Mouse (Mus musculus) CH12.LX (cell line): ENCODE measurements at regions not wholly inside any gene's neighbourhood (a gene's known extent, or its start where the extent isn't known, plus 50 kb on each side); places are given as distances from the start of the nearest gene placed in this dataset.

Experiments
- DNase-seq: peaks from one replicate; pipeline ENCODE4 v3.0.0-alpha.2; 2013; ENCODE audit errors: extremely low read depth
- H3K27ac ChIP-seq: 2 replicates; pipeline ENCODE4 v1.5.1; 2012; ENCODE audit warnings: low read depth, mild to moderate bottlenecking, control low read depth, moderate library complexity; ENCODE audit not compliant: insufficient read depth
- H3K27me3 ChIP-seq: replicated peaks from 2 replicates; pipeline ENCODE3; 2012; ENCODE audit warnings: inconsistent platforms
- H3K36me3 ChIP-seq, 2 experiments: replicated peaks in 1 of 2; 2 replicates each; pipeline versions ENCODE3 to v1.6.1; 2012; ENCODE audit warnings: inconsistent platforms in 1 of 2, low read length in 1 of 2, mild to moderate bottlenecking in 1 of 2, mixed read lengths in 1 of 2, moderate library complexity in 1 of 2; ENCODE audit not compliant: control insufficient read depth in 1 of 2, insufficient read depth in 1 of 2
- H3K4me1 ChIP-seq, 2 experiments: 2 replicates each; pipeline ENCODE4 v1.6.1; 2012; ENCODE audit warnings: inconsistent platforms in 1 of 2, moderate library complexity in 1 of 2; ENCODE audit not compliant: insufficient read depth in 2 of 2, control insufficient read depth in 1 of 2
- H3K4me2 ChIP-seq: 2 replicates; pipeline ENCODE4 v1.6.1; 2012; ENCODE audit warnings: low read depth, mild to moderate bottlenecking, control low read depth; ENCODE audit not compliant: poor library complexity, insufficient read depth, severe bottlenecking
- H3K4me3 ChIP-seq, 3 experiments: fragments of 150-350 bp in 1 of 3; sonication (generic) in 1 of 3; replicated peaks in 1 of 3; 2 replicates each; pipeline versions ENCODE3 to v1.5.1; 2011 to 2012; ENCODE audit warnings: low read depth in 2 of 3, low read length in 2 of 3, mild to moderate bottlenecking in 2 of 3, moderate library complexity in 2 of 3, control low read depth in 1 of 3, improper control_type of control experiment in 1 of 3, inconsistent platforms in 1 of 3, mixed read lengths in 1 of 3; ENCODE audit not compliant: poor library complexity in 1 of 3
- H3K79me2 ChIP-seq: replicated peaks from 2 replicates; pipeline ENCODE4 v1.6.1; 2012; ENCODE audit warnings: mild to moderate bottlenecking, moderate library complexity; ENCODE audit not compliant: control insufficient read depth, poor library complexity, insufficient read depth, severe bottlenecking; ENCODE audit errors: extremely low read depth
- H3K9ac ChIP-seq: 2 replicates; pipeline ENCODE4 v1.6.1; 2012; ENCODE audit warnings: low read depth, mild to moderate bottlenecking, control low read depth, moderate library complexity; ENCODE audit not compliant: insufficient read depth
- H3K9me3 ChIP-seq: replicated peaks from 2 replicates; pipeline ENCODE3; 2012; ENCODE audit warnings: low read length, inconsistent platforms, mixed read lengths
- BHLHE40 ChIP-seq: IDR thresholded peaks from 2 replicates; pipeline ENCODE4 v1.6.1; 2011; ENCODE audit warnings: mild to moderate bottlenecking, low read depth, low read length, improper control_type of control experiment
- CTCF ChIP-seq, 2 experiments: IDR thresholded peaks in 1 of 2; conservative IDR thresholded peaks in 1 of 2; 2 replicates each; pipeline ENCODE4 v1.5.1; 2011 to 2012; ENCODE audit warnings: low read depth in 2 of 2, low read length in 2 of 2, improper control_type of control experiment in 1 of 2, inconsistent platforms in 1 of 2, mild to moderate bottlenecking in 1 of 2, moderate library complexity in 1 of 2
- ELF1 ChIP-seq: IDR thresholded peaks from 2 replicates; pipeline ENCODE4 v1.6.1; 2014; ENCODE audit warnings: low read depth, mild to moderate bottlenecking, inconsistent platforms, low read length, improper control_type of control experiment
- EP300 ChIP-seq: IDR thresholded peaks from 2 replicates; pipeline ENCODE4 v1.6.1; 2011; ENCODE audit warnings: low read length, improper control_type of control experiment
- GABPA ChIP-seq: IDR thresholded peaks from 2 replicates; pipeline ENCODE4 v1.6.1; 2012; ENCODE audit warnings: low read depth, low read length, improper control_type of control experiment, inconsistent platforms; ENCODE audit not compliant: insufficient replicate concordance
- HCFC1 ChIP-seq: IDR thresholded peaks from 2 replicates; pipeline ENCODE4 v1.6.1; 2012; ENCODE audit warnings: low read depth, mild to moderate bottlenecking, inconsistent platforms, low read length, improper control_type of control experiment
- JUN ChIP-seq: IDR thresholded peaks from 2 replicates; pipeline ENCODE4 v1.6.1; 2011; ENCODE audit warnings: low read depth, mild to moderate bottlenecking, low read length, improper control_type of control experiment, moderate library complexity; ENCODE audit not compliant: insufficient read depth
- JUND ChIP-seq: conservative IDR thresholded peaks from 2 replicates; pipeline ENCODE4 v1.6.1; 2011; ENCODE audit warnings: low read depth, low read length, improper control_type of control experiment
- KAT2A ChIP-seq: IDR thresholded peaks from 2 replicates; pipeline ENCODE4 v1.6.1; 2012; ENCODE audit warnings: low read length, improper control_type of control experiment, inconsistent platforms; ENCODE audit not compliant: insufficient replicate concordance
- MAFK ChIP-seq: IDR thresholded peaks from 2 replicates; pipeline ENCODE4 v1.6.1; 2011; ENCODE audit warnings: low read length, improper control_type of control experiment; ENCODE audit not compliant: insufficient replicate concordance
- MEF2A ChIP-seq: IDR thresholded peaks from 2 replicates; pipeline ENCODE4 v1.6.1; 2014; ENCODE audit warnings: low read depth, mild to moderate bottlenecking, inconsistent platforms, low read length, improper control_type of control experiment, borderline replicate concordance
- MXI1 ChIP-seq: IDR thresholded peaks from 2 replicates; pipeline ENCODE4 v1.6.1; 2011; ENCODE audit warnings: mild to moderate bottlenecking, low read depth, low read length, improper control_type of control experiment
- NRF1 ChIP-seq: IDR thresholded peaks from 2 replicates; pipeline ENCODE4 v1.6.1; 2014; ENCODE audit warnings: low read depth, mild to moderate bottlenecking, inconsistent platforms, low read length, improper control_type of control experiment, moderate library complexity
- POLR2AphosphoS2 ChIP-seq: IDR thresholded peaks from 2 replicates; pipeline ENCODE4 v1.6.1; 2011; ENCODE audit warnings: low read depth, low read length, improper control_type of control experiment
- SMC3 ChIP-seq: IDR thresholded peaks from 2 replicates; pipeline ENCODE4 v1.6.1; 2011; ENCODE audit warnings: low read depth, low read length, improper control_type of control experiment
- USF1 ChIP-seq: IDR thresholded peaks from 2 replicates; pipeline ENCODE4 v1.6.1; 2014; ENCODE audit warnings: low read depth, mild to moderate bottlenecking, inconsistent platforms, low read length, improper control_type of control experiment
- ZC3H11A ChIP-seq: IDR thresholded peaks from 2 replicates; pipeline ENCODE4 v1.6.1; 2012; ENCODE audit warnings: low read depth, mild to moderate bottlenecking, inconsistent platforms, low read length, improper control_type of control experiment
- ZMIZ1 ChIP-seq: IDR thresholded peaks from 2 replicates; pipeline ENCODE4 v1.6.1; 2012; ENCODE audit warnings: low read depth, mild to moderate bottlenecking, inconsistent platforms, low read length, improper control_type of control experiment
- ZNF384 ChIP-seq: IDR thresholded peaks from 2 replicates; pipeline ENCODE4 v1.6.1; 2012; ENCODE audit warnings: low read depth, low read length, improper control_type of control experiment, inconsistent platforms
- dilution Hi-C: fragments of 300-500 bp; cut with MboI; formaldehyde crosslinking; loops from 2 replicates; pipeline ENCODE4 v1.14.3; 2020; ENCODE audit warnings: low sequenced_read_pairs; ENCODE audit not compliant: extremely low pct_unique_long_range_greater_than_20kb, extremely low pct_ligation_motif_present
- in situ Hi-C: fragments of 300-500 bp; cut with MboI; formaldehyde crosslinking; loops from 3 replicates; pipeline ENCODE4 v1.14.3; 2019; ENCODE audit warnings: low sequenced_read_pairs, low pct_ligation_motif_present, low pct_unique_long_range_greater_than_20kb, mixed read lengths

DNA sequence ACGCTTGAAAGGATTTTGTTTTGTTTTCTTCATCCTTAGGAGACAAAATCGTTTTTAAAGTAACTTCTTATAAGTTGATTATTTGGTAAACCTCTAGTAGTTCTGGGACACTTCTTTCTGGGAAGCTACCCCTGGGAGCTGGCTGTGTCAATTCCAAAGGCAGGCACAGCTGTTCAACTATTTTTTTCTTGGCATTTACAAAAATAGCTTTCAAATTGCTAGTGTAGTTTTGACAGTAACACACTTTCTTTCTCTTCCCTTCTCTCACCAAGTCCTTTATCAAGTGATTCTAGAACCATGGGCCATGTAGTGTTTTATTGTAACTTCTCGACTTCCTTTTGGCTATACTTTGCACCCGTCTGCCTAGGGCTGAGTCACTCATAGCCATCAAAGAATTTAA is 595.6 kb upstream of the Steap1 start:
- dilution Hi-C loops = no loop called here
- H3K9ac ChIP-seq = no peak overlapping the region
- in situ Hi-C loops = no loop called here

DNA sequence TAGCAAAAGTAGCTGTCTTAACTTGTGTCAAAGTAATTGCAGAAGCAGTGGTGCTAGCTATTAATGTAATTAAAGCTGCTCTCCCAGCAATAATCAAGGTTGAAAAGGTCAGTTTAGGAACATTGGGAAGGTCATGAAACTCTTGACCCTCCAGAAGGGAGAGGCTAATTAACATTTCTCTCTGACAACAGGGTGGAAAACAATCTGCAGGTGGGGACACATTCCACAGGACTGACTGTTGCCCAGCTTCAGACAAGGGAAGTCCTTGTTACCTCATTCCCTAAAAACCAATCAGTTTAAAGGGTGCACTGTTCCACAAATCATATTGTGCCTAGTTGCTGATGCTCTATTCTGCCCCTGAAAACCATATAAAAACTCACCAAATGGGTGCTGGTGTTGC is 580.5 kb upstream of the Steap1 start:
- DNase-seq = no peak
- in situ Hi-C loops = no loop called here
- Histone ChIP-seq H3K27me3 (no peaks in the 10 kb centered on the region), H3K4me2 (no peak overlapping the region), H3K36me3 (no peaks in the 10 kb centered on the region), H3K27ac (no peak overlapping the region), H3K4me1 (no peaks in the 10 kb centered on the region; a peak in 1 of 4 replicates), H3K79me2 (no peaks in the 10 kb centered on the region), H3K9me3 (no peaks in the 10 kb centered on the region), H3K9ac (no peak overlapping the region), H3K4me3 (no peak overlapping the region)
- dilution Hi-C loops = no loop called here
- TF ChIP-seq GABPA (no peak), KAT2A (no peak), MXI1 (no peak), JUND (no peak), ELF1 (no peak), BHLHE40 (no peak), ZNF384 (no peak), ZMIZ1 (no peak), POLR2AphosphoS2 (no peak), MEF2A (no peak)

More for the DNA sequence above, 595.6 kb upstream of the Steap1 start:
- no peaks in the 10 kb centered on the region for H3K79me2 ChIP-seq
- no peak overlapping the region for H3K4me2 ChIP-seq
- no peaks in the 10 kb centered on the region for H3K4me1 ChIP-seq
- TF ChIP-seq CTCF (conservative IDR thresholded peaks at IDR 0.05 in 1 of 2, IDR thresholded peaks at IDR 0.05 in 1 of 2; ENCODE audit: low read depth in 2 of 2, low read length in 2 of 2) = no peak
- TF ChIP-seq ZC3H11A = no peak
- TF ChIP-seq MAFK = no peak
- TF ChIP-seq NRF1 = no peak
- TF ChIP-seq GABPA = no peak
- TF ChIP-seq HCFC1 = no peak
- TF ChIP-seq SMC3 = no peak
- TF ChIP-seq USF1 = no peak
- no peak for TF ChIP-seq JUN
- no peak for TF ChIP-seq EP300
- no peaks in the 10 kb centered on the region for H3K36me3 ChIP-seq
- no peak overlapping the region for H3K27ac ChIP-seq
- H3K9me3 ChIP-seq = no peaks in the 10 kb centered on the region
- no peak for DNase-seq
- H3K4me3 ChIP-seq = no peak overlapping the region
- no peaks in the 10 kb centered on the region for H3K27me3 ChIP-seq
